23 mouse cellular contexts compared by ENCODE assay signal in genomic region chr13:43549870-43550269, GRCm38 (mm10). TPM values are rescaled to one million over a fixed set of nuclear protein-coding genes. Genes with fewer than 3 reads are reported as not detected.
DNase-seq lines count a peak whose midpoint lies in the region; ATAC-seq and TF ChIP-seq lines count a peak whose summit lies in the region.
"Had no signal": no experiment of that assay in that cellular context is flagged by ENCODE, and none has a peak within 500 bp of the region (broad histone marks: within the 10 kb centered on the region; RNA-seq: fewer than 3 reads in every experiment).

No protein-coding gene starts in this region.

- H3K4me3 ChIP-seq in spleen, adult 2 months (ENCODE audit: extremely low read depth, insufficient read depth, insufficient read length): no peak overlapping the region
- H3K4me3 ChIP-seq in neural tube, embryonic 15.5 days (replicated peaks): no peak overlapping the region
- H3K4me3 ChIP-seq: erythroblast, embryonic 14.5 days; forebrain, embryonic 15.5 days; heart, embryonic 12.5 days; hindbrain, embryonic 15.5 days; layer of hippocampus, adult 2 months; limb, embryonic 10.5 days; midbrain, embryonic 12.5 days; neural tube, embryonic 12.5 days had no signal

- H3K27me3 ChIP-seq in spleen, adult 2 months (ENCODE audit: control insufficient read depth, insufficient read depth, low read length): no peaks in the 10 kb centered on the region
- no peaks in the 10 kb centered on the region for H3K27me3 ChIP-seq in neural tube, embryonic 15.5 days (replicated peaks)
- H3K27me3 ChIP-seq: forebrain, embryonic 15.5 days; heart, embryonic 12.5 days; hindbrain, embryonic 15.5 days; midbrain, embryonic 12.5 days; neural tube, embryonic 12.5 days had no signal

- no peak overlapping the region for H3K9ac ChIP-seq in neural tube, embryonic 15.5 days (replicated peaks)
- H3K9ac ChIP-seq: forebrain, embryonic 15.5 days; heart, embryonic 12.5 days; hindbrain, embryonic 15.5 days; midbrain, embryonic 12.5 days; neural tube, embryonic 12.5 days had no signal

- TF ChIP-seq CTCF in spleen, adult 2 months (IDR thresholded peaks at IDR 0.05; ENCODE audit: extremely low read depth, insufficient read depth, insufficient read length, insufficient replicate concordance): no peak

- DNase-seq in spleen, adult 2 months (ENCODE audit: low read depth in 1 of 2, low spot score in 2 of 2): no peak
- no peak for DNase-seq in spleen, postnatal 10 days (ENCODE audit: low spot score in 2 of 2)
- peak; percentile 24 for DNase-seq in CD4-positive, CD25-positive, alpha-beta regulatory T cell, adult 2 months (ENCODE audit: low read depth, low spot score)
- DNase-seq in naive thymus-derived CD4-positive, alpha-beta T cell, adult 2 months (ENCODE audit: low read depth): peak; percentile 28
- DNase-seq in layer of hippocampus, postnatal 10 days (ENCODE audit: low spot score in 2 of 2): no peak
- DNase-seq: cerebellum, adult 8-10 months; heart, postnatal 14 days; lung, adult 2 months; thymus, postnatal 14 days had no signal

- H3K27ac ChIP-seq in spleen, adult 2 months (ENCODE audit: insufficient read depth, low read length): 0 out of 2 replicates have a peak overlapping the region, but pooled peaks have one; percentile 60
- no peak overlapping the region for H3K27ac ChIP-seq in neural tube, embryonic 15.5 days (replicated peaks)
- H3K27ac ChIP-seq: forebrain, embryonic 15.5 days; hindbrain, embryonic 15.5 days; kidney, postnatal 0 days; layer of hippocampus, adult 2 months; limb, embryonic 10.5 days; midbrain, embryonic 12.5 days; neural tube, embryonic 12.5 days; stomach, postnatal 0 days had no signal

- H3K4me1 ChIP-seq in spleen, adult 2 months (ENCODE audit: control insufficient read depth, insufficient read depth, insufficient read length): peaks cover 15% of the 10 kb centered on the region; the same call in 1 of the 2 replicates
- no peaks in the 10 kb centered on the region for H3K4me1 ChIP-seq in neural tube, embryonic 15.5 days
- H3K4me1 ChIP-seq: forebrain, embryonic 15.5 days; heart, embryonic 12.5 days; hindbrain, embryonic 15.5 days; limb, embryonic 10.5 days; midbrain, embryonic 12.5 days; neural tube, embryonic 12.5 days had no signal

- WGBS in spleen, adult 2 months: 21% methylated on average over 7 of the region's 7 CpGs
- 91% methylated on average over 7 of the region's 7 CpGs for WGBS in neural tube, embryonic 15.5 days

- peaks cover 11% of the 10 kb centered on the region for H3K36me3 ChIP-seq in spleen, adult 2 months (ENCODE audit: control insufficient read depth, insufficient read depth, low read length)
- peaks cover 44% of the 10 kb centered on the region for H3K36me3 ChIP-seq in neural tube, embryonic 15.5 days

- no peak overlapping the region for H3K4me2 ChIP-seq in neural tube, embryonic 15.5 days
- H3K4me2 ChIP-seq: forebrain, embryonic 15.5 days; heart, embryonic 12.5 days; hindbrain, embryonic 15.5 days; liver, embryonic 11.5 days; midbrain, embryonic 12.5 days; neural tube, embryonic 12.5 days had no signal

- 0 out of 2 replicates have a peak, but pooled peaks have one; percentile 16 for ATAC-seq in common myeloid progenitor, adult 5-6 weeks (replicated peaks; ENCODE audit: low read depth, poor library complexity, severe bottlenecking)
- ATAC-seq in neural tube, embryonic 15.5 days (ENCODE audit: low FRiP score): no peak
- ATAC-seq: forebrain, embryonic 15.5 days; intestine, postnatal 0 days had no signal

- H3K9me3 ChIP-seq in neural tube, embryonic 15.5 days (replicated peaks): no peaks in the 10 kb centered on the region
- H3K9me3 ChIP-seq: forebrain, embryonic 15.5 days; heart, embryonic 12.5 days; hindbrain, embryonic 15.5 days; limb, embryonic 10.5 days; midbrain, embryonic 12.5 days; neural tube, embryonic 12.5 days had no signal

- no peak for TF ChIP-seq POLR2A in spleen, adult 2 months (IDR thresholded peaks at IDR 0.05; ENCODE audit: low read depth, low read length)

RNA-seq across cellular contexts. Expression of gene Mcur1, which starts 10.1 kb away (rescaled TPM):
- polyA plus RNA-seq in spleen, adult 2 months (2012; rRNA removed): 10.0 and 16.6 TPM in 2 replicates
- total RNA-seq in common myeloid progenitor, adult 5-6 weeks (2017): 18.7 and 20.2 TPM in 2 replicates
- polyA plus RNA-seq in neural tube, embryonic 15.5 days (2015; fragmentation: Nextera tagmentation; extraction: Ambion mirVana): 6.5 and 8.2 TPM in 2 replicates
- total RNA-seq in layer of hippocampus, postnatal 10 days (2021): 10 to 100 TPM; 19.8 TPM

Comparison
In these comparisons a context has a peak if more than half of its experiments do, and no peak if none do; other contexts are left out.
1. DNase-seq: peak in CD4-positive, CD25-positive, alpha-beta regulatory T cell, adult 2 months (single experiment) and naive thymus-derived CD4-positive, alpha-beta T cell, adult 2 months (single experiment); none in spleen, adult 2 months (0 of 2), spleen, postnatal 10 days (0 of 2) and layer of hippocampus, postnatal 10 days (0 of 2).